Mouse (Mus musculus) limb, embryonic 11.5 days (tissue): Measurements from ENCODE around the gene Mrps35. TPM values are rescaled to one million over a fixed set of nuclear protein-coding genes. Genes with fewer than 3 reads are reported as not detected.

Experiments
- ATAC-seq: fragments of 200-750 bp; cut with Nextera tagmentation; 2 replicates; pipeline ENCODE4 v1.8.0; 2017; ENCODE audit warnings: low read depth; ENCODE audit not compliant: insufficient number of reproducible peaks, low FRiP score, low TSS enrichment
- DNase-seq: peaks from one replicate; pipeline ENCODE4 v3.0.0-alpha.2; 2015; ENCODE audit warnings: low spot score
- H3K27ac ChIP-seq: fragments of 300-500 bp; sonication (generic); replicated peaks from 2 replicates; pipeline ENCODE4 v1.5.1; 2014; ENCODE audit warnings: low read depth, mild to moderate bottlenecking, low read length
- H3K27me3 ChIP-seq: fragments of 300-500 bp; sonication (generic); 2 replicates; pipeline ENCODE4 v1.6.1; 2014; ENCODE audit warnings: mild to moderate bottlenecking, low read length, mixed read lengths; ENCODE audit not compliant: control insufficient read depth, insufficient read depth
- H3K36me3 ChIP-seq: fragments of 300-500 bp; sonication (generic); 2 replicates; pipeline ENCODE4 v1.6.1; 2014; ENCODE audit warnings: mild to moderate bottlenecking, low read length, moderate library complexity, mixed read lengths; ENCODE audit not compliant: control insufficient read depth, insufficient read depth
- H3K4me1 ChIP-seq: fragments of 300-500 bp; sonication (generic); 2 replicates; pipeline ENCODE4 v1.6.1; 2014; ENCODE audit warnings: low read length, mixed read lengths; ENCODE audit not compliant: control insufficient read depth, insufficient read depth
- H3K4me2 ChIP-seq: fragments of 300-500 bp; sonication (generic); 2 replicates; pipeline ENCODE4 v1.6.1; 2014; ENCODE audit warnings: low read depth, mild to moderate bottlenecking, moderate library complexity; ENCODE audit not compliant: severe bottlenecking
- H3K4me3 ChIP-seq: fragments of 300-500 bp; sonication (generic); 2 replicates; pipeline ENCODE4 v1.5.1; 2014; ENCODE audit warnings: low read depth, low read length
- H3K9ac ChIP-seq: fragments of 300-500 bp; sonication (generic); 2 replicates; pipeline ENCODE4 v1.6.1; 2014; ENCODE audit warnings: mild to moderate bottlenecking, low read length
- H3K9me3 ChIP-seq: fragments of 300-500 bp; sonication (generic); 2 replicates; pipeline ENCODE4 v1.6.1; 2016; ENCODE audit warnings: low read length; ENCODE audit not compliant: control insufficient read depth
- WGBS: fragments of 180-500 bp; shearing (Covaris S2); extraction: QIAGEN DNeasy Blood & Tissue Kit; methylation state at CpG from one replicate; pipeline ENCODE4 v1.1.7; 2014; 5-methylcytosine and 5-hydroxymethylcytosine counted together
- polyA plus RNA-seq: library from polyadenylated mRNA; unstranded; fragments of >200 nt; fragmentation: Nextera tagmentation; extraction: Ambion mirVana; gene quantifications from 2 replicates; pipeline ENCODE4 v1.2.1, GENCODE M21; 2014

The Mrps35 gene
- polyA plus RNA-seq, 1 experiment from 2014 or later = 111 TPM

DNA sequence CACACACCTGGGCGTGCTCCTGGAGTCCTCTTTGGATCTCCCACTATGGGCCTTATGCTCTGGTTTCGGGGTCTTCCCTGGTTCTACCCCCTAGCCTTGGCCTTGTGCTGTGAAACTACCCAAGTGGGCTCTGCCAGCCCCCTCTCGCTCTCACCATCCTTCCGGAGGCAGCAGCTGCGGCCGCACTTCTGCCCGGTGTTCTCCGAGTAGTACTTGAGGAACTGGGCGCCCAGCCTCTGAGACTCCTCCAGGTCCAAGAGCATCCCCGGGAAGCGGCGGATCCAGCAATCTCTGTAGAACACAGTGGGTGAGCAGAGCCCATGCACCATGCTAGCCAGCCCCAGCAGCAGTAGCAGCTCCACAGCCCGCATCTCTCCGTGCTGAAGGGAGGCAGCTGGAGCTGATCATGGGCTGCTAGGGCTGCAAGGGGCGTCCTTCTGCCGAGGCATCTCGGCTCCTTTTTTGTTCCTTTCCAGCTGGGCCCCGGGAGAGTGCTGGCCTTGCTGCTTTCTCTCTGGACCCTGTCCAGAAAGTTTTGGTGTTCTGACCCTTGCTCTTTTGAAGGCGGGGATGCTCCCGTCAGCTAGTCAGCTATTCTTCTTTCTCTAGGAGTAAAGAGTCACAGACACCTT is 44.1 kb downstream of the Mrps35 start, which contains the start of gene Mansc4:
TSS of gene Mansc4 (minus strand) at position 439 of the 632 bp plus-strand sequence.
- Histone ChIP-seq H3K4me1 (peaks cover 7% of the 10 kb centered on the region), H3K27me3 (no peaks in the 10 kb centered on the region), H3K36me3 (no peaks in the 10 kb centered on the region), H3K4me3 (peak within 1 kb of the TSS; percentile 24), H3K9ac (peak within 1 kb of the TSS; percentile 67), H3K9me3 (no peaks in the 10 kb centered on the region), H3K4me2 (peak within 1 kb of the TSS; percentile 58), H3K27ac (peak within 1 kb of the TSS; percentile 45; the same call in 1 of the 2 replicates)
- ATAC-seq (no peak), DNase-seq (peak; percentile 70)
- WGBS = 4% methylated on average over 20 of the region's 20 CpGs

DNA sequence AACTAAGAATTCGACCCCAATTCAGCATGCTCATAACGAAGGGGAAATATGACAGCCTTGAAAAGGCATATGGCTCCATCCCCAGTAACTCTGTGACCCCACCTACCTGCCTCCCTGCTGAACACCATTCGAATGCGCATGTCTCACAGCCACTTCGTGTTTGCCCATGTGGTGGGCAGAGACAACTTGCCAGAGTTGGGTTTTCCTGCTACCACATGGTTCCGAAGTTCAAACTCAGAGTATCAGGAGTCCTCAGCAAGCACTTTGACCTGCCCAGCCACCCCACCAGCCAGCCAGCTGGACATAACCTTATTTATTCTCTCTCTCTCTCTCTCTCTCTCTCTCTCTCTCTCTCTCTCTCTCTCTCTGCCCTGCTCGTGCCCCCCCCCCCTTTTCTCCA is 45.2 kb downstream of the Mrps35 start:
- Histone ChIP-seq H3K4me1 (peaks cover 14% of the 10 kb centered on the region), H3K4me2 (no peak overlapping the region), H3K27me3 (no peaks in the 10 kb centered on the region), H3K9ac (no peak overlapping the region), H3K27ac (no peak overlapping the region), H3K36me3 (no peaks in the 10 kb centered on the region), H3K9me3 (no peaks in the 10 kb centered on the region), H3K4me3 (no peak overlapping the region)
- WGBS = 53% methylated on average over 7 of the region's 7 CpGs
- no peak for DNase-seq
- ATAC-seq = no peak

DNA sequence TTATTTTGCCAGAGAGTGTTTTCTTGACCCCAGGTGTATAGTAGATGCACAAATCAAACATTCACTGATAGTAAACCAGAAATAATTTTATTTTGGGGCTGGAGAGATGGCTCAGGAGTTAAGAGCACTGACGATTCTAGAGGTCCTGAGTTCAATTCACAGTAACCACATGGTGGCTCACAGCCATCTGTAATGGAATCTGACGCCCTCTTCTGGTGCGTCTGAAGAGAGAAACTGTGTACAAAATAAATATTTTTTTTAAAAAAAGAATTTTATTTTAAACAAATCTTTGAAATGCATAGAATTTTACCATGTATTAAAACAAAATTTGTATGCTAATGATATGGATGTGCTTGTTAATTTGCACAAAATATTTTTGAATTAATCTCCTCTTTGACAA is 46.0 kb downstream of the Mrps35 start:
- H3K4me3 ChIP-seq = no peak overlapping the region
- no peaks in the 10 kb centered on the region for H3K27me3 ChIP-seq
- WGBS = 80% methylated on average over 3 of the region's 3 CpGs
- H3K36me3 ChIP-seq = no peaks in the 10 kb centered on the region
- H3K9ac ChIP-seq = no peak overlapping the region
- ATAC-seq (no peak), DNase-seq (no peak)
- H3K4me2 ChIP-seq = no peak overlapping the region
- H3K27ac ChIP-seq = no peak overlapping the region
- H3K4me1 ChIP-seq = peaks cover 14% of the 10 kb centered on the region
- no peaks in the 10 kb centered on the region for H3K9me3 ChIP-seq

DNA sequence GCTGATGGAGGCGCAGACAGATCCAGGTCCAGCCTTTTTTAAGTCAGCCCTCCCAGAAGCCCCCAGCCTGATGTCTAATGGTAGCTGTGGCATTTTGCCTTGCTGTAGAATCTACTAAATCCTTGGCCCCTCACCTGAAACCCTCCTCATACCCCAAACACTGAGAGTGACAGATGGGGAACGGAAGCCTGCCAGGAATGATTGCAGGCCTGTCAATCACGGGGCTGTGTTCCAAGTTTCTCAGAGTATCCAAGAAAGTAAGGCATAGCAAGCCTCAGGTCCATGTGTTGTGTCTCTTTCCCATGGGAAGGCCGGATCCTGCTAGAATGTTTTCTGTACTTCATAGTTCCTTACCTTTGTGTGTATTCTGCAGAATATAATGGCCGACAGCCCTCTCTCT is 47.6 kb downstream of the Mrps35 start:
- Histone ChIP-seq H3K4me3 (no peak overlapping the region), H3K9ac (no peak overlapping the region), H3K27ac (no peak overlapping the region), H3K9me3 (no peaks in the 10 kb centered on the region), H3K4me1 (peaks cover 14% of the 10 kb centered on the region), H3K36me3 (no peaks in the 10 kb centered on the region), H3K4me2 (peak overlapping the region; percentile 93; the same call in 1 of the 2 replicates), H3K27me3 (no peaks in the 10 kb centered on the region)
- ATAC-seq (no peak), DNase-seq (no peak)
- WGBS = 80% methylated on average over 5 of the region's 5 CpGs

DNA sequence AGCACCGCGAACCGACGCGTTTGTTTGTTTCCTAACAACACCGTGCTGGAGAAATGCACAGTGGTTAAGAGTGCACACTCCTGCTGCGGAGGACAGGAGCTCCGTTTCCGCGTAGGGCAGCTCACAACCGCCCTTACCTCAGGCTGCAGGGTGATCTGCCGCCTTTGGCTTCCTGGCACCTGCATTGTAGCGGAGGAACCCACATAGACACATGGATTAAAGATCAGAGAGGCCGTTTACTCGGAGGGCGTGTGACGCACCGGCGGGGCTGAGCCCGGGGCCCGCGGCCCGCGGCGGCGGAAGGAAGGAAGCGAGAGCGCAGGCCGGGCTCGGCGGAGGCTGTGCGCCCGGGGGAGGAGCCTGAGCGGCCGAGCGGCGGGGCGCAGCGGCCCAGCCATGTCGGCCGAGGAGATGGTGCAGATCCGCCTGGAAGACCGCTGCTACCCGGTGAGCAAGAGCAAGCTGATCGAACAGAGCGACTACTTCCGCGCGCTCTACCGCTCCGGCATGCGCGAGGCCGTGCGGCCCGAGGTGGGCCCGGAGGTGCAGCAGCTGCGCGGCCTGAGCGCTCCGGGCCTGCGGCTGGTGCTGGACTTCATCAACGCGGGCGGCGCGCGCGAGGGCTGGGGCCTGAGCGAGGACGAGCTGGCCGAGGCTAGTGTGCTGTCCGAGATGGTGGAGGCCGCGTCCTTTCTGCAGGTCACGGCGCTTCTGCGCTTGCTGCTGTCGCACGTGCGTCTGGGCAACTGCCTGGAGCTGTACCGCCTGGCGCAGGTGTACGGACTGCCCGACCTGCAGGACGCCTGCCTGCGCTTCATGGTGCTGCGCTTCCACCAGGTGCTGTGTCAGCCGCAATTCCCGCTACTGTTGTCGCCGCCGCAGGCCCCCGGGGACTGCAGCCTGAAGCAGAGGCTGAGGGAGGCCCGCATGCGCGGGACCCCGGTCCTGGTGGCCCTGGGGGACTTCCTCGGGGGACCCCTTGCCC is 48.9 kb downstream of the Mrps35 start, which contains the start of gene Klhl42:
TSS of gene Klhl42 (plus strand) at position 244 of the 985 bp plus-strand sequence.
- peak within 1 kb of the TSS; percentile 93 for H3K4me2 ChIP-seq
- ATAC-seq (peak; percentile 86), DNase-seq (peak; percentile 79)
- peak within 1 kb of the TSS; percentile 61 for H3K4me3 ChIP-seq
- H3K4me1 ChIP-seq = peaks cover 14% of the 10 kb centered on the region
- under 1% methylated on average over 99 of the region's 99 CpGs for WGBS
- H3K27ac ChIP-seq = peak within 1 kb of the TSS; percentile 53
- H3K36me3 ChIP-seq = no peaks in the 10 kb centered on the region
- H3K27me3 ChIP-seq = no peaks in the 10 kb centered on the region
- H3K9me3 ChIP-seq = no peaks in the 10 kb centered on the region
- H3K9ac ChIP-seq = peak within 1 kb of the TSS; percentile 90

DNA sequence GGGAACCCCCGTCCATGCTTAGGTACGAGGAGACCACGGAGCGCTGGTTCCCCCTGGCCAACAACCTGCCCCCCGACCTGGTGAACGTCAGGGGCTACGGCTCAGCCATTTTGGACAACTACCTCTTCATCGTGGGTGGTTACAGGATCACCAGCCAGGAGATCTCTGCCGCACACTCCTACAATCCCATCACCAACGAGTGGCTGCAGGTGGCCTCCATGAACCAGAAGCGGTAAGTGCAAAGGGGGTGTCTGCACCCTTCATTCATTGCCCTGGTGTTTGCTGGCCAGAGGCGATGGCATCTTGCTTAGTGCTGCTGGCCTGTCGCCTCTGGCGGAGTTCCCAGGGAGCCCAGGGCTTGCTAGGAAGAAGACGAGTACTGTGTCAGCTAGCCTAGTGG is 49.6 kb downstream of the Mrps35 start:
- peak overlapping the region; percentile 90 for H3K9ac ChIP-seq
- H3K36me3 ChIP-seq = no peaks in the 10 kb centered on the region
- no peaks in the 10 kb centered on the region for H3K27me3 ChIP-seq
- H3K4me3 ChIP-seq = peak overlapping the region; percentile 61
- peak overlapping the region; percentile 93 for H3K4me2 ChIP-seq
- 2% methylated on average over 15 of the region's 15 CpGs for WGBS
- H3K4me1 ChIP-seq = peaks cover 7% of the 10 kb centered on the region; the same call in 1 of the 2 replicates
- peak; percentile 44 for DNase-seq
- H3K9me3 ChIP-seq = no peaks in the 10 kb centered on the region
- H3K27ac ChIP-seq = no peak overlapping the region
- ATAC-seq = peak; percentile 18; the same call in 1 of the 2 replicates

DNA sequence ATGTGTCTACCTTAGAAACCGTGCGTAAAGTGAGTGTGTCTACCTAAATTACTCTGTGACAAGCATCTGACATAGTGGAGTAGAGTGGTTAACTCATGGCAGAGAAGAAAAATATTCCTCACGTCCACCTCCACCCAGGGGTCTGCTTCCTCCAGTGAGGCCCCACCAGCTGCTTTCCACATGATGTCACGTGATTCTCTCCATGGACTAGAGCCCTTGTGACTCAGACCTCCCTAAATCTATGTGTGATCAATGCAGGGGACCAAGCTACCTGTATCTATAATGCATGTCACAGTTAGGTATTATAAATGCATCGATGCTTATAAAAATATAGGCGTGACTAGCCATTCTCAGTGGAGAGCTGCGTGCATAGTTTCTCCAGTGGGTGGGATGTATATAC is 52.2 kb downstream of the Mrps35 start:
- no peaks in the 10 kb centered on the region for H3K27me3 ChIP-seq
- H3K36me3 ChIP-seq = no peaks in the 10 kb centered on the region
- H3K9me3 ChIP-seq = no peaks in the 10 kb centered on the region
- H3K9ac ChIP-seq = no peak overlapping the region
- peaks cover 7% of the 10 kb centered on the region; the same call in 1 of the 2 replicates for H3K4me1 ChIP-seq
- H3K4me3 ChIP-seq = no peak overlapping the region
- ATAC-seq = no peak
- 82% methylated on average over 7 of the region's 7 CpGs for WGBS
- no peak overlapping the region for H3K27ac ChIP-seq
- H3K4me2 ChIP-seq = no peak overlapping the region
- DNase-seq = no peak

DNA sequence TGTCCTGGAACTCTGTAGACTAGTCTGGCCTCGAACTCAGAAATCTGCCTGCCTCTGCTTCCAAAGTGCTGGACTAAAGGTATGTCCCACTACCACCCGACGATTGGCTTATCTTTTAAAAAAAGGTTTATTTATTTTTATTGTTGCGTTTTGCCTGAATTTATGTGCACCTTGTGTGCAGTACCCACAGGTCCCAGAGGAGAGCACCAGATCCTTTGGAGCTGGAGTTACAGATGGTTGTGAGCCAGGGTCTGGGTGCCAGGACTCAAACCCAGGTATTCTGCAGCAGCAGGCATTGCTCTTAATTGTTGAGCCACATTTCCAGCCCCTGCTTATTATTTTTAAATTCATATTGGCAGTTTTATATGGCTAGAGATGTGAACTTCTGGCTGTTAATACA is 53.5 kb downstream of the Mrps35 start:
- DNase-seq (no peak), ATAC-seq (no peak)
- H3K4me1 ChIP-seq = peaks cover 7% of the 10 kb centered on the region; the same call in 1 of the 2 replicates
- no peaks in the 10 kb centered on the region for H3K9me3 ChIP-seq
- no peaks in the 10 kb centered on the region for H3K27me3 ChIP-seq
- no peaks in the 10 kb centered on the region; the same call in 1 of the 2 replicates for H3K36me3 ChIP-seq
- no peak overlapping the region for H3K4me3 ChIP-seq
- no peak overlapping the region for H3K4me2 ChIP-seq
- no peak overlapping the region for H3K9ac ChIP-seq
- no peak overlapping the region for H3K27ac ChIP-seq
- WGBS = 91% methylated on average over 4 of the region's 4 CpGs
